Mouse (Mus musculus): Measurements from ENCODE around the gene Wipf1. TPM values are rescaled to one million over a fixed set of nuclear protein-coding genes. Genes with fewer than 3 reads are reported as not detected.
"Not testable (repeated sequence)": the region's sequence is repeated elsewhere in the genome, so short reads cannot be mapped to it uniquely, and the experiment has no call there.

Gene Wipf1
- total RNA-seq (2021): 10 to 100 TPM; 19.0 to 20.8 TPM

DNA sequence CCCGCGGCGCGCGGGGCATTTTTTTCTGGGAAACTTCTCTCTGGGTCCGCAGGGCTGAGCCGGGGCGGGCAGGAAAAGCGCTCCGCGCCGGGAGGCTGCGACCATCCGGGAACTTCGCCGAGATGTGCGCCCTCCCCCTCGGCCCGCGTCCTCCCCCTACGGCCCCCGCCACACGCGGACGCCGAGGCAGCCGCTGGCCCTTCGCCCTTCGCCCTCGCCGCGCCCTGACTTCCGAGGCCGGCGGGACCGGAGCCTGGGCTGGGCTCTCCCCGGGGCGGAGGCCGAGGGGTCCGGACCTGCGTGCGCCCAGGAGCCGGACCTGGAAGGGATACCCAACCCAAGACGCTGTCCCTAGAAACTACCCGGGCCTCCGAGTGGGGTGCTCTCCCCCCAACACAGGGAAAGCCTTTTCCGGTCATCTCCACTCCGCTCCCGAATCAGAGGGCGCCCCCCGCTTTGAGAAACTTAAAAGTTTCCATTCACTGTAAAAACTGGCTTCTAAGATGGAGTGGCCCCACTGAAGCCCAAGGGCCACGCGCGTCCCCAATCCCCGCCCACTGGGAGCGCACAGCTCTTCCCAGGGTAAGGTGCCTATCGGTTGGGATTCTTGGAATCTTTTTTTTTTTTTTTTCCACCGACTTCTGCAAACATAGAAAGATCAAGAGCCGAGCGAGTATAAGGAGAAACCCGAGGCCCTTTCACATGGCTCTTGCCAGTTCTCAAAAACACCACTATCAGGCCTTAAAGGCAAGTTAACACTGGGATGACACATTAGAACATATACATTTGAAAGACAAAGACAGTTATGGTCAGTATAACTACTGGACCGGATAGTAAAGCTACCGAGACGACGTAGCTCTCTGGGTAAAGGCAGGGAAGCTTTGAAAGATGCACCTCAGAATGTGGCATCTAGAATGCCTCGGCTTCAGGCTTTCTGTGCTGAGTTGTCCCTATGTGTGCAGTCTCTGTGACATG is at the start of gene Wipf1:
Gene Wipf1, minus strand, starts transcription at position 379 of the 975 bp plus-strand sequence.
- peak; percentile 87 for DNase-seq

DNA sequence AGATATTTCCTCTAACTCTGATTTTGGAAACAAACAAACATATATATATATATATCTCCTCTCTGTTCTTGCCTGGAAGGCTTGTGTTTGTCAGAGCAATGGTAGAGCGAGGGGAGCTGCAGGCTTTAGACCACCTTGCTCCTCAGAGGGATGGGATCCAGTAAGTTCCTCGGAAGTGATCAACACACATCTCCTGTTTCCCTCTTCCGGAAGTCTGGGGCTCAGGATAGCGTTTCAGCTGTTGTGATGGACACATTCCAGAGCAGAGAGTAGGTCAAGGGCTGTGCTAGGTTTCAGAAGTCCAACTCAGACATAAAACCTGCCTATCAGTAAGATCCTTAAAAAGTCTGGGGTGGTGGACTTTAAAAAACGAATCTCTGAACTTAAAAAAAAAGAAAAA is 49.6 kb upstream of the Wipf1 start:
- DNase-seq: no peak

DNA sequence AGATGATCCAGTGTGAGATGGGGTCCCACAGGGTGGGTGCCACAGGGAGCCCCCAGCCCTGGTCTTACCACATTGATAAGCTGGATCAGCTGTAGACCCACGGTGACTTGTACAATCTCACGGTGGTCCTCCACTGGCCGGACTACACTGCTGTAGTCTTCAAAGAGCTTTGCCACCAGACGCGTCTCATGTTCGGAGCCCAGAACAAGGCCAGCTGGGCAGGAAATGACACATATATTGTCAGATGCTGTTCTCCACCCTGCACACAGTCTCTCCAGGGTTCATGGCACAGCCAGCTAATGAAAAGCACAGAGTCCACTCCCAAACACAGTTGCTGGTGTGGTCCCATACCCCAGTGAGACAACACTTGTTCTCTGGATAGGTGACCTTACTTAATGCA is 44.9 kb upstream of the Wipf1 start:
- DNase-seq: no peak

DNA sequence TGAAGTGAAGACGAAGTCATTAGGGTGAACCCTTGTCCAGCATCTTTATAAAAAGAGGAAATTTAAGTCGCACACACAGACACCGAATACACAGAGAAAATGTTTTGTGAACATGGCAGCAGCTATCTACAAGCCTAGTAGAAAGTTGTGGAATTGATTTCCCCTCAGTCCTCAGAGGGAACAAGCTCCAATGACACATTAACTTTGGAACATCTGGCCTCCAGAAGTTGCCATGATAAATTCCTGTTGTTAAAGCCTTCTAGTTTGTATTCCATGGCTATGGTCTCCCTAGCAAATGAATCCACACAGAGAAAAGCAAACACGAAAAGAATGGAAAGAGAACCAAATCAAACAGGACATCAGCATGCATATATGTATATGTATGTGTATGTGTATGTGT is 44.0 kb upstream of the Wipf1 start:
- DNase-seq: no peak

DNA sequence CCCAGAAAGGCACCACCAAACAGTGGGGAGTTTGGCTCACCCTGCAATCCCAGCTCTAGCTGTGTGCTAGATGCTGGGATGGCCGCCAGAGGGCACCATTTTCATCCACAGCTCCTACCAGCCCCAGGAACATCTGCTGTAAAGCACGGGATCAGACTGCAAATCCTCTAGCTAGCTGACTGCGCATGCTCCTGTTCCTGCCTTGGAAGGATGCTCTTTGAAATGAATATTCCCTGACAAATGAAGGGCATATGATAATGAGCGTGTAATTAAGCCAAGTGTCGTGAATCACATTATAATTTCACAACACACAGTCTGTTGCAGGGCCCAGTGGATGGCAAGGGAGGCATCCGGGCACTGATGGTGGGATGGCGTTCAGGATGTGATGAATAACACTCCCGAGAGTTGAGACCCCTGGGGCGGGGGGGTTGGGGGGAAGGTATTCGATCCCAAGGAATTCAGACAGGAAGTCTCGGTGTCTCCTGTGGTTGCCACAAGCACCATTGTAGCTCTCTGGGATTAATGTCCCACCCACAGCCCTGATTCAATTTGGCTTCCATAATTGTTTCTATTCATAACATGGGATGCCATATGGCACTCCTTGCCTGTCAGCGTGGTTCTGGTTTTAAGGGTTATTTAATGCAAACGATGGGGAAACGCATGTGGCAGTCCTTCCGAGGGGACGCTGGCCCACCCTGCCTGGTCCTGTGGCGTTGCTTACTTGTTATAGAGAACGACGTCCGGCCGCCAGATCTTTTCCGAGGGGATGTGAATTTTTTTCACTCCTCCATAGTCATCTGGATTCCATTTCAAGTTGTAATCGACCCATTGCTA is 43.2 kb upstream of the Wipf1 start:
- peak; percentile 82 for DNase-seq

DNA sequence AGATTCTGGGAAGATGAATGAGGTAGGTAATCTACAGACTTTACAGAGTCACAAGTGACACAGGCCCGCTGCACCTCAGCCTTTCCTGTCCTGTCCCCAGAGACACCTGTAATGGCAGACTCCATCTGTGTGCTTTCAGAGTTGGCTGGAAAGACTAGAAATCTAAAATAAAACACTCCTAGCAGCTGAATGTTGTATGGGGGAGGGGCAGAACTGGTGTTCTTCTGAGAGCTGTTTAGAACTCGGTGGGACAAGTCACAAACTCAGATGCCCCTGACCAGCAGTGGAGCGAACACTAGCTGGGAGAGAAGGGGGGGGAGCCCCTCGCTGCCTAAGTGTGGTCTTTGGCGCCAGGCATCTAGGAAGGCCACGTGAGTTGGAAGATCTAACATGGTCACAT is 42.4 kb upstream of the Wipf1 start:
- DNase-seq: no peak

DNA sequence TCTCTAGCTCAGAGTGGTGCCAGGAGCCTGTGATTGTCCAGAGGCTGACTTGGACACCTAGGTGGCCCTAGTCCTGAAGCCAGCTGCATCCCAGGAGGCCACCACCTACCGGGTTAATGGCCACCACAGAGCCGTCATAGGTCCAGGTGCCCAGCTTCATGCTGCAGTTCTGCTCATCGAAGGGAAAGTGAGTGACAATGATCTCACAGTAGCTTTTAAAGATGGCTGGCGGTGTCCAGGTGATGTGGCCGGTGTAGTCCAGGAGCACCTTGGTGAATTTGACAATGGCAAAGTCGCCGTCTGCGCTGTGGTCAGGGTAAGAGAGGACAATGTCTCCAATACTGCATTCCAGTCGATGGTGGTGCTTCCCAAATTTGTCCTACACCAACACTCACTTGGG is 41.8 kb upstream of the Wipf1 start:
- no peak for DNase-seq

DNA sequence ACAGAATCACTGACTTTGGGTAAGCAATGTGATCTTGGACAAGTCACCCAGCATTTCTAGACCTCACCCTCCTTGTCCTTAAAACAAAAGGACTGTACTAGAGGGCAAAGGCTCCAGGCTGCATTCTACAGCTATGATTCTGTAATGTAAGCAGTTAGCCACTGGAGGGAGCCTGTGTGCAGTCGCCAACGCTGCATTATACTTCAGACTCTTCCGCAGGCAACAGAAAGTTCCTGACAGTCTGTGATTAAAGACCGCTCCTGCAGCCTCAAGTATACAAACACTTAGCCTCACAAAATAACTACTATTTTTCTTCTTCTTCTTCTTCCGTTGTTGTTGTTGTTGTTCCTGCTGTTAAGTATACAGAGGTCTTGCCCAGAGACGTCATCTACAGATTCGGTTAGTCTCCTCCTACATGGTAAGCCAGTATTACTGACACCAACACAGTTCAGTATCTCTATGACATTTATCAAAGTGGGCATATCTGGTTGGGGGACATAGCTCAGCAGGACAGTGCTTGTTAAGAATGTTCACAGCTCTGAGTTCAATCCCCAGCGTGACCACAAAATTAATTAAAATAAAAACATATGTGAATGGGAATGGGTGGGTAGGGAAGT is 37.6 kb upstream of the Wipf1 start:
- peak; percentile 73 for DNase-seq

DNA sequence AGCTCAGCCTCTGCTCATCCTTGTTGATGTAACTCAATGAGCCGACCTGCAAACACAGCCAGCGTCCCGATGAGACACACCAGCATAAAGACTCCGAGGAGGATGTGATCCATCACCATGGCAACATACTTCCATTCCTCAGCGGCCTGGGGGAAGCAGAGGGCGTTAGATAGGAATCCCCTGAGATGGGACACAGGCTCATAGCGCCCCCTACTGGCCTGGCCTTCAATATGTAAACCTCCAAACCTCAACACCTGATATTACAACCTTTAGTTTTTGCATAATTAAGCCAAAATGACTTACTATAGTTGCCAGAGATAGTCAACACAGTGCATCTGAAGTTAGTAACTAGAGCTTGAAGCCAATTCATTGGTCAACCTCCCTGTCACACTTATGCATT is 36.6 kb upstream of the Wipf1 start:
- peak; percentile 53 for DNase-seq

DNA sequence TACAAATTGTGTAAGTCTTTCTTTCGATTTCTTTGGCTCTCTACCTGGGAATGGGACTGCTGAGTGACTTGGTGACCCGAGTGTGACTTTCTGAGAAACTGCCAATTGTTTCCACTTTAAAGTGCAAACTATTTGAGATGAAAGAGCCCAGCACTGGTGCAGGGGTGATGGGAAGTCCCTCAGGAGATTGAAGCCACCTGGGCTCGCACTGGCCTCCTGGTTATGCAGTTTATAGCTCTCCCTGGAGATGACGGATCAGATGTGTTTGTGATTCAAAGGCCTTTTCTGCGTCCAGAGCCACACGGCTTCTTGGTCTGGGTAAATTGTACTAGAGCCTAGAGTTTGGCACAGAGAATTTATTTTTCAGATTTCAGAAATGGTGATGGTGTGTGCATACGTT is 34.2 kb upstream of the Wipf1 start:
- no peak for DNase-seq

DNA sequence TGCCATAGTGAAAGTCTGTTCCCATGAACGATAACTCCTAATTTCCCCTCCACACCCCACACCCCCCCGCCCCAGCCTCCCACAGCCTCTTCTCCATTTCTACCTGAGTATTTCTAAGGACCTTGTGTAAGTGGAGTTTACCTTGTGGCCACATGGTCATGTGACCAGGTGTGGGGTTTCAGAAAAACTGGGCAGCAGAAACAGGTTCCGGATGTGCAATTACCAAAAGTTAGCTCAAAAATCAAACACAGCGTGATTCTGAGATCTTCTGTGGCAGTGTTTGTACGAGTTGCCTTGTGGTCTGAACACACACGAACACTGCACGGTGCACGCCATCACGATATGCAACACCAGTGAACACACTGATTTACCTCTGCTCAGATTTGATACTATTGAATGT is 33.1 kb upstream of the Wipf1 start:
- no peak for DNase-seq

DNA sequence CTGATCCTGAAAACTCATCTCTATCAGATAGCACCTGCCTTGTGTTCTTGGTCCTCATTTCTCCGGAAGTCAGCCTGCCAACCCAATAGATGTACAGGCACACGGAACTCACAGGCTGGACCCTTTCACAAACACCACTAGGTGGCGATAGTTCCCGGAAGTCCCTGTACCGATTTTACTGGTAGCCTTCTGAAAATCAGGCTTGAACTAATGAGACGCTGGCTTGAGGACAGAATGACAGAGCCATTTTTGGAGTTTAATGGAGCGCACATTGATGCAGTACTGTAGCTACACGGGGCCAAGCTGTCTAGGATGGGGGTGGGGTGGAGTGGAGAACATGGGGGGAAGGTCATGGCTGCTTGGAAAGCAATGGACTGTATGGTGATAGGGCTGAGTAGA is 32.1 kb upstream of the Wipf1 start:
- DNase-seq: peak; percentile 34

DNA sequence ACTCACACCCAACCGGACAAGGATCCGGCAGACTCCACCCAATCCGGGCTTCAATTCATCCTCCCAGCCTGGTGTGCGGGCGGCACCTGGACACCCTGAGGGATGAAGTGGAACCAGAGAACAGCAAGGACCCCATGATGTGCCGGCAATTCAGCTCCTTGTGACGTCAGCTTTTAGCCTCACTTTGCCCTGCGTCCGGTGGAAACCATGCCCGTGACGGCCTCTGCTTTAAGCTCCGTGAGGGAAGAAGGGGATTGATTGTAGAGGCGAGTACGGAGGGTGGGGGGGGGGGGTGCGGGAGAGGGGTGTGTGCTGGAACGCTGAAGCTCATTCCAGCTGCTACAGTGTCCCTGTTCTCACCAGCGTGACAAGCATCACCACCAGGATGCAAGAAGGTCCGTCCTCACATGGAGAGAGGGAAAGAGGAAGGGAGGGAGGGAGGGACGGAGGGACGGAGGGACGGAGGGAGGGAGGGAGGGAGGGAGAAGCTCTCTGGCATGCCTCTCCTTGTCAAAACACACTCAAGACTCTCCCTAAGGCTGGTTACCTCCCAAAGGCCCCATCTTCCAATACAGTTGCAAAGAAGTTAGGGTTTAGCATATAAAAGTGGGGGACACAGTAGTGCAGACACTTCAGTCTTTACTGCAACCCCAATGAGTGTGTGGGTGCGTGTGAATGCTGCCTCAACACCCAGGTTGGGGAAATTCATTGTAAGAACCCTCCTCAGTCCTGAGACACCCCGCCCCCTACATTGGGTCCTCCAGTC is 31.5 kb upstream of the Wipf1 start:
- no peak for DNase-seq

DNA sequence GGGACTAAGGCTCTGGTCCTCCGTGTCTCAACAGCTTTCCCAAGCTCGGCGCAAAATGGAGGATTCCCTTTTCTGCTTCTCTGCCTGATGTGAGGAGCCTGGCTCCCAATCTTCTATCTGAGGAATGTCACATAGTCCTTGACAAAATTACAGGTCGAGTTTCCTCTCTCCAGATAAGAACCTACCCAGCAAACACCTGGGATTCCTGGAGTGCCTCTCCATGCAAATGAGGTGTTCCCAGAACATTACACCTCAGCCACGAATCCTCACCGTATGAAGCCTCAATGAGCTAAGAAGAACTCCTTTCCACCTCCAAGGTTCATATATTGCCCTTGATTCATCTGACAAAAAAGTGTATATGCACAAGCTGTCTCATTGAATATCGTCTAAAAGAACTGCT is 30.9 kb upstream of the Wipf1 start:
- no peak for DNase-seq

DNA sequence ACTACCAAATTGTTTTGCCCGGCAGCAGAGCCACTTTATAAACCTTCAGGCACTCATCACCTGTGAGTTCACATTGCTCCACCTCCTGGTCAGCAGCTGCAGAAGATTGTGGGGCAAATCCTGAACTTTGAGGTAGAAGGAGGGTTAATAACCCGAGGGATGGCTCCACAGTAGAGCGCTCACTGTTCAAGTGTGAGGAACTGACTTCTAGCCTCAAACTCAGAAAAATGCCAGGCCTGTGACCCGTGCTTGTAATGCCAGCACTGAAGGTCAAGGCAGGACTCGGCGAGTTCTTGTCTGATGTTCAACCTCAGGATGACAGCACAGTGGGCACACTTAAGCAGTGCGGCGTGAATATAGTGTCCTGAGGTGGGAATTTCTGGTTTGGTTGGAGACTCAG is 28.4 kb upstream of the Wipf1 start:
- DNase-seq: no peak

DNA sequence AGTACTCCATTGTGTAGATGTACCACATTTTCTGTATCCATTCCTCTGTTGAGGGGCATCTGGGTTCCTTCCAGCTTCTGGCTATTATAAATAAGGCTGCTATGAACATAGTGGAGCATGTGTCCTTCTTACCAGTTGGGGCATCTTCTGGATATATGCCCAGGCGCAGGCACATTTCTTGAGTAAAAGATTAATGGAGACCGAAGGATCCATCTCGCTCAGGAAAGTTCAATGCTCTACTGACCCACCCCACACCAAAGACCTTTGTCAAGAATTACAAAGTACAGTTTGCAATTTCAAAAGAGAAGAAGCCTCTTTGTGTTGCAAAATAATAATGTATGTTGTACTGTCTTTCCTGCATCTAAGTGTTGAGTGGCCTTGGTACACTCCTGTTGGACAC is 27.5 kb upstream of the Wipf1 start:
- not testable (repeated sequence) for DNase-seq

DNA sequence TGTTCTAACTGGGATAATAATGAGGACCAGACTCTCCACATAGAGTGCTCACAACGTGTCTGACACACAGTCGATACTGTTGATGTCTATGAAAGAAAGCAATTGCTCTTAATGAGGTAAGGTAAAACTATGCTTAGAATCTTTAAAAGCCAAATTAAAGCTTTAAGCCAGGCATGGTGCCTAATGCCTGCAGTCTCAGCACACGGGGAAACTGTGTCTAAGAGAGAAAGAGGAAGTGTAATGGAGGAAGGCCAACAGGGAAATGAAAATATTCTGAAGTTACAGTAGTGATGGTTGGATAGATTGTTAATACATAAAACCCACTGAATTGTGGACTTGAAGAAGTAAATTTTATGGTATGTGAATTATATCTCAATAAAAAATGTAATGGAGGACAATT is 24.9 kb upstream of the Wipf1 start:
- no peak for DNase-seq

DNA sequence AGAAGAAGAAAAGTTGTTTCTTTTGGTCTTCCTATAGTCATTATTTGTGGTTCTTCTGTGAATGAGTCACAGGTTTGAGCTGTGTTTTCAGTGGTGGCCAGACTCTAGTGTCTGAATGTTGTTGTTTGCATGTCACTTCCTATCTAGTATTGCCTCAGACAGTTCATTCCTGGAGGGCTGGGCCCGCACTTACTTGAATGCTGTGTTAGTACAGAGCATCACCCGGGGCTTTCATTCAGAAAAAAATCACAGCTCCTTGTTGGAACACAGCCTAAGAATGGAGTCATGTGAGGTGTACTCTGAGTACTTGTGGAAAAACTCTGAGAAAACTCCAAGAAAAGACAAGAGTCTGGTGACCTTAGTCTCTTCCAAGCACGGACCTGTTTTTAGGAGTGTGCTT is 23.4 kb upstream of the Wipf1 start:
- DNase-seq: no peak

DNA sequence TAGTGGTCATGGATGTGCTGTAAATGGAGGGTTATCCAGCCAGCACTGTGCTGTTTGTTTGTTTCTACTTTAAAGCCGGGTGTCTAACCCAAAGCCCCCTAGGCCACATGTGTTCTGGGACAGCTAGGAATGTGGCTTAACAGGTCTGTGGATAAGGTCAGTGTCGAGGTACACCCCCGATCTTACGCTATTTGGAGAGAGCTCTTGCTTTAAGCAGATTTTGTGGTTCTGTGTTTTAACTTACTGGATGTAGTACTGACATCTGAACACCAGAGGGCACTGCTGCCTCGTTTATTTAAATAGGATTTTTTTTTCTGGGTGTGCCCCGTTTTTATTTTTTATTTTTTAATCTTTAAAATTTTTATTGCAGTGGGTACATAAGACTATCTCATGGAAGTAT is 21.2 kb upstream of the Wipf1 start:
- DNase-seq: no peak

DNA sequence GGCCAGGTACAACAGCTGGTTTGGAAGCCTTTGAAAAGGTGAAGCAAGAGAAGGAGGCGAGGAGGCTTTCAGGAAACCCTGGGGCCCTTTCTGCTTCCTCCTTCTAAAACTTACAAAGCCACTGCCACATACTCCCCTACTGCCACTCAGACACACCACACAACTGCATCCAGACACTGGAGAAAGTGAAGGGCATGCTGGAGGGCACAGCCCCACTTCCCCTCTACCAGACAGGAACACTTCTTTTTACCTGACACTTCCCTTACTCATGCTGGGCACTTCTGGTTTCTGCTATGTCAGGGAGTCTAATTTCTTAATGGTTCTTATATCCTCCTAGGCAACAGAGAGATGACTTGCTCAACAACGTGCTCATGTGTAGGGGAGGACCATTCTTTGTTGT is 19.0 kb upstream of the Wipf1 start:
- no peak for DNase-seq

DNA sequence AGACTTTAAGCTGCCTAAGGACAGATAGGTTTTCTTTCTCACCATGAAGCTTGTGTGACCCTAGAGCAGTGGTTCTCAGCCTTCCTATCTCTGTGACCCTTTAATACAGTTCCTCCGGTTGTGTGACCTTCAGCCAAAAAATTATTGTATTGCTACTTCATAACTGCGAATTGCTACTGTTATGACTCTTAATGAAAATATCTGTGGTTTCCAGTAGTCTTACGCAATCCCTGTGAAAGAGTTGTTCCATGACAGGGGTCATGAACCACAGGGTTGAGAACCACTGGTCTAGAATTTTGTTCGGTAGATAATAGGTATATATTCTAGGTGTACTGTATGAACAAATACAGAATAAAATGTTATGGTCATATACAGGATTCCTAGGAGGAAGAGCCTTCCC is 17.7 kb upstream of the Wipf1 start:
- no peak for DNase-seq

DNA sequence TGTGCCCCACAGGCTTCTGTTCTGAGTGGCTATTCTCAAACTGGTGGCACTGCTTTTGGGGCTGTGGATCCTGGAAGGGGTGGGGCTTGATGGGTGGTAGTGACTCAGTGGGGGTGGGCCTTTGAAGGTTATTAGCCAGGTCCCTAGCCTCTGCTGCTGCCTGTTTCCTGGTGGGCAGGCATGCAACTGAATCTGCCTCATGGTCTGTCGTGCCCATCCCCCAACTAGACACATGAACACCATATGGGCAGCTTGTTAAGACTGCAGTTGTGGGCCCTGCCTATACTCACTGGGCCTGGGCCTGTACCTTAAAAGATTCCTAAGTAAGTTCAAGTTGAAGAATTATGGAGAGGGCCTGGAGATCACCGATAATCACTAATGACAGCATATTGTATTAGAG is 16.0 kb upstream of the Wipf1 start:
- DNase-seq: no peak

Measured in heart, postnatal 4 days (tissue).